Mouse (Mus musculus): ENCODE measurements around the gene Acsbg2. TPM values are rescaled to one million over a fixed set of nuclear protein-coding genes. Genes with fewer than 3 reads are reported as not detected.

Acsbg2 gene
- polyA plus RNA-seq, 1 experiment from 2014 or later, result not detected

DNA sequence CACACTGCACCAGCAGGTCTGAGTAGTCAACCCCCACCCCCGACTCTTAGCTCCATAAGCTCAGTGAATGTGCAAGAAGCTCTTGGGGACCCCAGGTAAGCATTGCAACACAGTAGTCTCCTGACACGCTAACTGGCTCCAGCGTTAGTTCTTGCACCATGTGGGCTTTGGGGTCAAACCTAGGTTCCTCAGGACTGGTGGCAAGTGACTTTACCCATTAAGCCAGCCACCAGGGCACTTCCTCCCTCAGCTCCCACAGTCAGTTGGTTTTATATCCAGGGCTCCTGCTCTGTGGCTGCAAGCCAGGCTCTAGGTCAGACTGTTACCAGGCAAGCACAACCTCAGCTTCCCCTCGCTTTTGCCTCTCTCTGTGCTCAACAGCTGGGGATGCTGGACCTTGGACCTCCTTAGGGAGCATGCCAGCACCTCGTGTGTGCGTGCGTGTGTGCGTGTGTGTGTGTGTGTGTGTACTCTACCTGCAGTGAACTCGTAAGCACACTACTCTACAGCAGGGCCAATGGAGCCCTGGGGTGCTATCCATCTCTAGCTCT is 21.2 kb upstream of the Acsbg2 start:
- Histone ChIP-seq H3K4me3 (replicated peaks) (no peak overlapping the region), H3K9ac (no peak overlapping the region), H3K36me3 (peaks cover 90% of the 10 kb centered on the region), H3K4me2 (no peak overlapping the region), H3K9me3 (replicated peaks) (no peaks in the 10 kb centered on the region), H3K27me3 (no peaks in the 10 kb centered on the region), H3K27ac (no peak overlapping the region), H3K4me1 (replicated peaks) (no peaks in the 10 kb centered on the region)
- DNase-seq (no peak), ATAC-seq (ENCODE audit: low read depth) (no peak)
- 87% methylated on average over 9 of the region's 9 CpGs for WGBS (ENCODE audit: insufficient replicate concordance)

DNA sequence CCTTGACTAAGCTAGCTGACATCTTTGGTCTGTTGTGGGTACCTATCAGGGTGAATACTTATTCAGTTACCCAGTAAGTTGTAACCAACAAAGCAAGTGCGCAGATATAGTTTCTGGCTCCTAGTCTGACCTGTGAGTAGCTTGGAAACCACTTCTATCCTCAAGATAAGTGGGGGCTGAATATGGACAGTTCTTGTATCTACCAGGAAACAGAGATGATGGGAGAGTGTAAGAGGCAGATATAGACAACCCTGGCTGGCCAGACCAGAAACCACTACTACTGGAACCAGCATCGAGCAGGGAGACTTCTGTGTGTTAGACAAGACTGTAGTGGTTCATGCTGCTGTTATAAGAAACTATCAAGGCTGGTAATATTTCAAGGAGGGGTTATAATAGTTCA is 15.8 kb upstream of the Acsbg2 start:
- 0 out of 2 replicates have a peak, but pooled peaks cover 3% of the 10 kb centered on the region for H3K9me3 ChIP-seq (replicated peaks)
- H3K4me2 ChIP-seq, result no peak overlapping the region
- no peak overlapping the region for H3K4me3 ChIP-seq (replicated peaks)
- 24% methylated on average over 2 of the region's 2 CpGs for WGBS (ENCODE audit: insufficient replicate concordance)
- no peaks in the 10 kb centered on the region for H3K27me3 ChIP-seq
- H3K9ac ChIP-seq, result no peak overlapping the region
- ATAC-seq (ENCODE audit: low read depth) (peak; percentile 51), DNase-seq (no peak)
- H3K27ac ChIP-seq, result no peak overlapping the region
- H3K36me3 ChIP-seq, result peaks cover 37% of the 10 kb centered on the region
- no peaks in the 10 kb centered on the region for H3K4me1 ChIP-seq (replicated peaks)

DNA sequence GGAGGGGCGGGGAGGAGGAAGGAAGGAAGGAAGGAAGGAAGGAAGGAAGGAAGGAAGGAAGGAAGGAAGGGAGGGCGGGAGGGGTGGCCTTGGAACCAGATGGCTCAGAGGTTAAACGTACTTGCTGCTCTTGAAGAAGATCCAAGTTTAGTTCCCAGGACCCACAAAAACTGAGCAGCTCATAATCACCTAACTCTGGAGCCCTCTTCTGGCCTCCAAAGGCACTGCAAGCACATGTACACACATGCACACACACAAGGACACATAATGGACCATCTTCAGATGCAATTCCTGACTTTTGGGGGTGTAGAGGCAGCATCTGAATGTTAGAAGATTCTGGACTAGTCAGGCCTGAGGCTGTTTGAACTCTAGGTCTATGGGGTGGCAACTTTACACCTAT is 13.8 kb upstream of the Acsbg2 start:
- DNase-seq, result no peak
- H3K4me2 ChIP-seq, result no peak overlapping the region
- 0 out of 2 replicates have a peak, but pooled peaks cover 3% of the 10 kb centered on the region for H3K9me3 ChIP-seq (replicated peaks)
- H3K4me1 ChIP-seq (replicated peaks), result peaks cover 10% of the 10 kb centered on the region
- H3K9ac ChIP-seq, result no peak overlapping the region
- no peaks in the 10 kb centered on the region for H3K27me3 ChIP-seq
- no peak for ATAC-seq (ENCODE audit: low read depth)
- H3K27ac ChIP-seq, result no peak overlapping the region
- H3K4me3 ChIP-seq (replicated peaks), result no peak overlapping the region
- WGBS (ENCODE audit: insufficient replicate concordance), result 76% methylated on average over 2 of the region's 3 CpGs
- H3K36me3 ChIP-seq, result peaks cover 17% of the 10 kb centered on the region; the same call in 1 of the 2 replicates

DNA sequence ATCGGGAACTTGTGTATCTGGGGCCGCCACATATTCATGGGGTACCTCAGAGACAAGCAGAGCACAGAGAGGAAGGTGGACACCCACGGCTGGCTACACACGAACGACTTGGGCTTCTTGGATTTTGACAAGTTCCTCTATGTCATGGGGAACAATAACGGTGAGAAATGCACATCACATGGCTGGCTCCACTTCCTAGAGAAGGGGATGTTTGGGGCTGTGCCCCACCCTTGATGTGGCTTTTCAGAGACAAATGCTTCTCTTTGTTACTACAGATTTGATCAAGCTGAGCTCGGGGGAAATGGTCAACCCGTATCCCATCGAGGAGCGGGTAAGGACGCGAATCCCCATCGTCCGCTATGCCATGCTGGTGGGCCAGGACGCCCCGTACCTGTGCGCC is 10.6 kb upstream of the Acsbg2 start:
- Histone ChIP-seq H3K27ac (no peak overlapping the region), H3K9ac (no peak overlapping the region), H3K27me3 (no peaks in the 10 kb centered on the region), H3K4me2 (no peak overlapping the region), H3K4me3 (replicated peaks) (no peak overlapping the region), H3K9me3 (replicated peaks) (0 out of 2 replicates have a peak, but pooled peaks cover 3% of the 10 kb centered on the region), H3K4me1 (replicated peaks) (peaks cover 10% of the 10 kb centered on the region), H3K36me3 (no peaks in the 10 kb centered on the region)
- DNase-seq, result no peak
- 65% methylated on average over 17 of the region's 17 CpGs for WGBS (ENCODE audit: insufficient replicate concordance)
- ATAC-seq (ENCODE audit: low read depth), result no peak

DNA sequence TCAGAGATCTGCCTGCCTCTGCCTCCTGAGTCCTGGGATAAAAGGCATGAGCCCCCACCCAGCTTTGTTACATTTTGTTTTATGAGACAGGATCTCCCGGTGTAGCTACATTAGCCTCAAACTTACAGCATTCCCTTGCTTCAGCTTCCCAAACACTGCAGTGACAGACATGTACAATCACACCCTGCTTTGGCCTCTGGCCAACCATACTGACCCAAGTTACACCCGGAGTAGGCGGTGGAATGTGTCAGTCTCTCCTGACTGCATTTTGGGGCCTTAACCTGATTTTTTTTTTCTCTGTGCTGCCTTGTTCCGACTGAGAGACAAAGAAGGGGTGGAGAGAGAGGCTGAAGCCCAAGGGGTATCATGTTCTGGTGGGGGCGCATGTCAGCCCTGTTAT is 10.1 kb upstream of the Acsbg2 start:
- H3K4me1 ChIP-seq (replicated peaks), result peaks cover 10% of the 10 kb centered on the region
- H3K4me2 ChIP-seq, result no peak overlapping the region
- no peaks in the 10 kb centered on the region for H3K27me3 ChIP-seq
- WGBS (ENCODE audit: insufficient replicate concordance), result 72% methylated on average over 5 of the region's 5 CpGs
- no peak overlapping the region for H3K9ac ChIP-seq
- DNase-seq (no peak), ATAC-seq (ENCODE audit: low read depth) (no peak)
- 0 out of 2 replicates have a peak, but pooled peaks cover 3% of the 10 kb centered on the region for H3K9me3 ChIP-seq (replicated peaks)
- no peak overlapping the region for H3K27ac ChIP-seq
- H3K36me3 ChIP-seq, result no peaks in the 10 kb centered on the region
- no peak overlapping the region for H3K4me3 ChIP-seq (replicated peaks)

DNA sequence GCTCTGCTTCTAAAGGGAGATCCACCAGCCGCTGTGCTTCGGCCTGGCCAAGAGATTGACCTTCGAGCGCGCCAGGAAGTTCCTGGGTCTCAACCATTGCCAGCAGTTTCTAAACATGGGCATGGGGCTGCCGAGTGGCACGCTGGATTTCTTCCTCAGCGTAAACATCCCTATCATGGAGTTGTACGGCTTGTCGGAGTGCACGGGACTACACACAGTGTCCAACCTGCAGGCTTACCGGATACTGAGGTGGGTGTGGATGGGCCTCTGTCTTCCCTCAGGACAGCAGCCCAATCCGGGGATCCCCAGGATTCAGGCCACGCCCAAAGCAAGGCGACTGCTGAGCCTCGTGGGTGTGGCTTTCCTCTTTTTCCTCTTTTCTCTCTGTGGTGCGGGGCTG is 9.4 kb upstream of the Acsbg2 start:
- WGBS (ENCODE audit: insufficient replicate concordance), result 23% methylated on average over 17 of the region's 17 CpGs
- peaks cover 10% of the 10 kb centered on the region for H3K4me1 ChIP-seq (replicated peaks)
- H3K9ac ChIP-seq, result no peak overlapping the region
- H3K9me3 ChIP-seq (replicated peaks), result 0 out of 2 replicates have a peak, but pooled peaks cover 3% of the 10 kb centered on the region
- DNase-seq (no peak), ATAC-seq (ENCODE audit: low read depth) (peak; percentile 35; the same call in 1 of the 2 replicates)
- H3K27ac ChIP-seq, result no peak overlapping the region
- no peaks in the 10 kb centered on the region for H3K36me3 ChIP-seq
- 0 out of 2 replicates have a peak overlapping the region, but pooled peaks have one; percentile 6 for H3K4me3 ChIP-seq (replicated peaks)
- peak overlapping the region; percentile 39 for H3K4me2 ChIP-seq
- no peaks in the 10 kb centered on the region for H3K27me3 ChIP-seq

DNA sequence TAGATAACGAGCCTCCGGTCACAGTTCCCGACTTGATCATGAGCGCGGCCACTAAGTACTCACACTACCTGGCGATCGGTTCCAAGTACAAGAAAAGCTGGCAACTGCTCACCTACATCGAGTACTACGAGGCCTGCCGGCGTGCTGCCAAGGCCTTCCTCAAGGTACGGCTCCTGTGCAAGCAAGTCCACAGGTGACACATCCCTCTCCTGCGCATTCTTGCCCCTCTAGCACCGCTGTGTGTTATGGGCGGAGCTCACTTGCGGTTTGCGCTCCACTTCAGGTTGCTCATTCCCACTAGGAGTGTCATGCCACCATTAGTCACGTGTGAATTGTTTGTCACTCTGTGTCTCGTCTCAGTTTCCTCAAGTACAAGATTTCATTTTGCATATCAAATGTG is 3.2 kb upstream of the Acsbg2 start:
- Histone ChIP-seq H3K4me2 (no peak overlapping the region), H3K4me3 (replicated peaks) (no peak overlapping the region), H3K4me1 (replicated peaks) (no peaks in the 10 kb centered on the region), H3K27ac (no peak overlapping the region), H3K9me3 (replicated peaks) (no peaks in the 10 kb centered on the region), H3K36me3 (no peaks in the 10 kb centered on the region), H3K27me3 (no peaks in the 10 kb centered on the region), H3K9ac (no peak overlapping the region)
- ATAC-seq (ENCODE audit: low read depth) (no peak), DNase-seq (no peak)
- 80% methylated on average over 19 of the region's 19 CpGs for WGBS (ENCODE audit: insufficient replicate concordance)

DNA sequence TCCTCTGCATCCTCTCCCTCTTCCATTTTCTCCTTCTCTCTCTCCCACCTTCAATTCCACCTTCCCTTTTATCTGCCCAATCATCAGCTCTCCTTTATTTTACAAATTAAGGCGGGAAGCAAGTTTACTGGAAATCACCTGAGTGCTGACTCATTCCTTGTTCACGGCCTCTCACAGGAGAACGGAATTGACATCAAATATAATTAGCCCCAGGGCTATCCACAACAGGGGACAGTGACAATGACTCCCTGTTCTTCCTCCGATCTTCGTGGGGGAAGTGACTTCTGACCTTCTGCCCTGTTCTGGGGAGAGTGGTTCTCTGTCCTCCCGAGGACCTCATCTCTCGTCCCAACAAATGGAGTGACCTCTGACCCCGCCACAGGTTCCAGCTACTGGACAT is 2.7 kb upstream of the Acsbg2 start:
- no peaks in the 10 kb centered on the region for H3K9me3 ChIP-seq (replicated peaks)
- ATAC-seq (ENCODE audit: low read depth) (no peak), DNase-seq (no peak)
- H3K9ac ChIP-seq, result no peak overlapping the region
- no peak overlapping the region for H3K4me2 ChIP-seq
- H3K36me3 ChIP-seq, result no peaks in the 10 kb centered on the region
- no peak overlapping the region for H3K4me3 ChIP-seq (replicated peaks)
- 52% methylated on average over 8 of the region's 8 CpGs for WGBS (ENCODE audit: insufficient replicate concordance)
- H3K27me3 ChIP-seq, result no peaks in the 10 kb centered on the region
- no peak overlapping the region for H3K27ac ChIP-seq
- H3K4me1 ChIP-seq (replicated peaks), result no peaks in the 10 kb centered on the region

DNA sequence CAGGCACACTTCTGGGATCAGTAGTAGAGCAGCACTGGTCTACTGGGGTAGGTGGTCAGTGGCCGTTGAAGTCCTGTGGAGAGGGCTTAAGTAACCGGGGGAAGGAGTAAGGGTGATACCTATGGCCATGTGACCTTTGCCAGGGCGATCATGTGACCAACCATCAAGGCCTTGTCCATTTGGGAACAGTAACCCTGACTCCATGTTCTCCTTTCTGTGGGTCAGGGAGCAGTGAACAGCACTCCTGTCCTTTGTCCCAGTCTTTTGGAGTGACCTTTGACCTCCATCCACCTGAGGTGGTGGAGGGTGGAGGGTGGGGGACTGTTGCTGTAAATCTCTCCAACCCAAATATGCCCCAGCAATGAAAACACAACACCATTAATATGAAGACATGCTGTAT is 2.2 kb upstream of the Acsbg2 start:
- no peak overlapping the region for H3K4me2 ChIP-seq
- H3K9me3 ChIP-seq (replicated peaks), result no peaks in the 10 kb centered on the region
- no peak overlapping the region for H3K9ac ChIP-seq
- H3K4me1 ChIP-seq (replicated peaks), result no peaks in the 10 kb centered on the region
- ATAC-seq (ENCODE audit: low read depth), result no peak
- no peaks in the 10 kb centered on the region for H3K27me3 ChIP-seq
- H3K27ac ChIP-seq, result no peak overlapping the region
- no peaks in the 10 kb centered on the region for H3K36me3 ChIP-seq
- no peak overlapping the region for H3K4me3 ChIP-seq (replicated peaks)
- DNase-seq, result no peak
- WGBS (ENCODE audit: insufficient replicate concordance), result 68% methylated on average over 3 of the region's 3 CpGs

DNA sequence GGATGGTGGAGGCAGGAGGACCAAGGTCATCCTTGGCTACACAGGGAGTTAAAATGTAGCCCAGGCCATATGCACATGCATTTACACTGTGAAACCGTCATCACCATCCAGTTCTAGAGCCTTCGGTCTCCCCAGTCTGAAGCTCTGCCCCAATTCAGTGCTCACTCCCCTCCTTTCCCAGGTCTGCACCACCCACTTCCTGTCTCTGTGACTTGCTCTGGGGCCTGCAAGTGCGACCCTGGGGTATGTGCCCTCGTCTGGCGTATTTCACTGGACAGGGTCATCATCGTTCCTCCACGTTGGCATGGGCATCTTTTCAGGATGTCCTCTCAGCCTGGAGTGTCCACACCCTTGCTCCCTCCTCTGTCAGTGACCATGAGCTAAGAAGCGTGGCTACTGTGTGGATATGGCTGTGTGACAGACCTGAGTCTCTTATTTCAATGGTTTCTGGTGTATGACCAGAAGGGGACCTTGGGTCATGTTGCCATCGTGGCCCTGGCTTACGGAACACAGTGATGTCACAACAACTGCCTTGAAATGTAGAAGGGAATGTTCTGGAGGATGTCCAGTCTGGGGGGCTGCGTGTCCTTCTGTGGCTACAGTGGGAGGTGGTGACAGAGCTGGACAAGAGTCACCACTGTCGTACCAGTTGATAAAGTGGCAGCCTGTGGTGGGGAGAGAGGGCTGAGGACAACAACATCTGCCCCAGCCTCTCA is 847 bp upstream of the Acsbg2 start, which contains the start of gene 1700061G19Rik:
TSS of gene 1700061G19Rik (plus strand) at position 542 of the 716 bp plus-strand sequence.
- Histone ChIP-seq H3K4me3 (replicated peaks) (no peak within 1 kb of the TSS), H3K36me3 (no peaks in the 10 kb centered on the region), H3K9ac (no peak within 1 kb of the TSS; the same call in 1 of the 2 replicates), H3K9me3 (replicated peaks) (no peaks in the 10 kb centered on the region), H3K4me2 (no peak within 1 kb of the TSS), H3K27ac (no peak within 1 kb of the TSS), H3K4me1 (replicated peaks) (peaks cover 7% of the 10 kb centered on the region), H3K27me3 (no peaks in the 10 kb centered on the region)
- DNase-seq, result no peak
- no peak for ATAC-seq (ENCODE audit: low read depth)
- 51% methylated on average over 12 of the region's 12 CpGs for WGBS (ENCODE audit: insufficient replicate concordance)

DNA sequence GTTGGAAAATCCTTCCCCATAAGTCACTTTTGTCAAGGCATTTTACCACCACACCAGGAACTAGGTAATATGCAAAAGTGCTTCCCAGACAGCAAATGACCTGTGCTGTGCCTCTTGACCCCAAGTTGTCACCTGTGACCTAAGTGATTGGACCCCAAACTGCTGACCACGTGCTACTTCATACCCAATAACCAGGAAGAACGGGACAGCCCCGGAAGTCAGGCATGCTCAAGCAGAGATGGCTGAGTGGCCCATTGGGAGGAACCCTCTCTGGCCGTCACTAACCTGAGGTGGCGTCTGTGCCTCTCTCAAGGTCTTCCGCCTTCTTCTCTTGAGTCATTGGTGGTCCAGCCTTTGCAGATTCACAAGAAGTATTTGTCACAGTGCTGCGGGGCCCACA is 1.7 kb downstream of the Acsbg2 start:
- H3K27me3 ChIP-seq, result no peaks in the 10 kb centered on the region
- no peak for ATAC-seq (ENCODE audit: low read depth)
- no peak overlapping the region for H3K4me3 ChIP-seq (replicated peaks)
- no peaks in the 10 kb centered on the region for H3K9me3 ChIP-seq (replicated peaks)
- H3K4me2 ChIP-seq, result no peak overlapping the region
- WGBS (ENCODE audit: insufficient replicate concordance), result 59% methylated on average over 7 of the region's 7 CpGs
- no peak overlapping the region for H3K9ac ChIP-seq
- no peaks in the 10 kb centered on the region for H3K36me3 ChIP-seq
- peaks cover 10% of the 10 kb centered on the region for H3K4me1 ChIP-seq (replicated peaks)
- no peak for DNase-seq
- H3K27ac ChIP-seq, result no peak overlapping the region

DNA sequence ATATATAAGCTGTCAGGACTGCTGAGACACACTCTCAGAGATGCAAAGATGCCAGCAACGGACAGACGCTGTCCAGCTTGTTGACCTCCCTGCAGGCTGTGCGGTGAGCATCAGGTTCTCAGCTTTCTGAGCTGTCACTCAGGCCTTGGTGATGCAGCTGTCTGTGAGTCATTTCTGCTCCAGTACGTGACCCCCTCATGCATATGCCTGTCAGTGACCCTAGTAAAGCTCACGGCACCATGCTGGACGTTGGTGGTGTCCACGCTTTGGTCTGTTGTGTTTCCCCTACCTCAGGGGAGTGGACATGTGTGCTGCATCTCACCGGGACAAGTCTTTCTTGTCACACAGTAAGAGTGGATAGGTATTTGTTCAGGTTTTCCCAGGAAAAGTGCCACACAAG is 2.5 kb downstream of the Acsbg2 start:
- Histone ChIP-seq H3K4me2 (no peak overlapping the region), H3K4me3 (replicated peaks) (no peak overlapping the region), H3K4me1 (replicated peaks) (peaks cover 10% of the 10 kb centered on the region), H3K27ac (no peak overlapping the region), H3K36me3 (no peaks in the 10 kb centered on the region), H3K9me3 (replicated peaks) (peaks cover 4% of the 10 kb centered on the region; the same call in 1 of the 2 replicates), H3K9ac (no peak overlapping the region), H3K27me3 (no peaks in the 10 kb centered on the region)
- DNase-seq (no peak), ATAC-seq (ENCODE audit: low read depth) (no peak)
- WGBS (ENCODE audit: insufficient replicate concordance), result 73% methylated on average over 8 of the region's 8 CpGs

Data from liver, embryonic 13.5 days (tissue).